Mouse (Mus musculus) heart, embryonic 10.5 days (tissue): ENCODE results near the gene Krtap9-3. TPM values are rescaled to one million over a fixed set of nuclear protein-coding genes. Genes with fewer than 3 reads are reported as not detected.
"Not testable (repeated sequence)": the region's sequence is repeated elsewhere in the genome, so short reads cannot be mapped to it uniquely, and the experiment has no call there.

ENCODE experiments used
- DNase-seq: peaks from one replicate; pipeline ENCODE4 v3.0.0-alpha.2; 2017; ENCODE audit warnings: low spot score
- H3K27ac ChIP-seq: fragments of 300-500 bp; sonication (generic); 2 replicates; pipeline ENCODE4 v1.5.1; 2016; ENCODE audit warnings: mild to moderate bottlenecking
- H3K27me3 ChIP-seq: fragments of 300-500 bp; sonication (generic); 2 replicates; pipeline ENCODE4 v1.6.1; 2016; ENCODE audit warnings: mild to moderate bottlenecking; ENCODE audit not compliant: poor library complexity, insufficient read depth, severe bottlenecking
- H3K36me3 ChIP-seq: fragments of 300-500 bp; sonication (generic); 2 replicates; pipeline ENCODE4 v1.6.1; 2016; ENCODE audit warnings: mild to moderate bottlenecking, moderate library complexity
- H3K4me1 ChIP-seq: fragments of 300-500 bp; sonication (generic); 2 replicates; pipeline ENCODE4 v1.6.1; 2016; ENCODE audit warnings: mild to moderate bottlenecking
- H3K4me3 ChIP-seq: fragments of 300-500 bp; sonication (generic); 2 replicates; pipeline ENCODE4 v1.5.1; 2016; ENCODE audit warnings: mild to moderate bottlenecking, moderate library complexity
- H3K9me3 ChIP-seq: fragments of 300-500 bp; sonication (generic); 2 replicates; pipeline ENCODE4 v1.6.1; 2016; ENCODE audit warnings: mild to moderate bottlenecking, moderate library complexity
- WGBS: fragments of 180-500 bp; shearing (Covaris S2); methylation state at CpG from one replicate; pipeline ENCODE4 v1.1.7; 2016; 5-methylcytosine and 5-hydroxymethylcytosine counted together
- polyA plus RNA-seq: library from polyadenylated mRNA; unstranded; fragments of >200 nt; fragmentation: Nextera tagmentation; extraction: Ambion mirVana; gene quantifications from 2 replicates; pipeline ENCODE4 v1.2.1, GENCODE M21; 2016

The Krtap9-3 gene
- polyA plus RNA-seq, 1 experiment from 2014 or later: not detected

GRCm38 (mm10) chr11:99609126-99609525, 11.2 kb upstream of the Krtap9-3 start:
- H3K27ac ChIP-seq: no peak overlapping the region
- no peak overlapping the region for H3K4me3 ChIP-seq
- 65% methylated on average over 1 of the region's 1 CpGs for WGBS
- no peak for DNase-seq
- H3K9me3 ChIP-seq: no peaks in the 10 kb centered on the region
- H3K27me3 ChIP-seq: no peaks in the 10 kb centered on the region
- H3K4me1 ChIP-seq: no peaks in the 10 kb centered on the region
- H3K36me3 ChIP-seq: no peaks in the 10 kb centered on the region

GRCm38 (mm10) chr11:99603208-99603607, 5.3 kb upstream of the Krtap9-3 start, which contains the start of gene Gm11938:
TSS of gene Gm11938 (minus strand) at chr11:99603308.
- 53% methylated on average over 1 of the region's 1 CpGs for WGBS
- DNase-seq: not testable (repeated sequence)

GRCm38 (mm10) chr11:99590981-99591380, 6.9 kb downstream of the Krtap9-3 start, which contains the start of gene Krtap1-3:
TSS of gene Krtap1-3 (minus strand) at chr11:99591339.
- H3K27ac ChIP-seq: no peak within 1 kb of the TSS
- no peaks in the 10 kb centered on the region for H3K36me3 ChIP-seq
- no peaks in the 10 kb centered on the region for H3K9me3 ChIP-seq
- H3K4me3 ChIP-seq: no peak within 1 kb of the TSS
- H3K27me3 ChIP-seq: no peaks in the 10 kb centered on the region
- no peak for DNase-seq
- H3K4me1 ChIP-seq: no peaks in the 10 kb centered on the region
- WGBS: 83% methylated on average over 6 of the region's 6 CpGs

More at GRCm38 (mm10) chr11:99603208-99603607, 5.3 kb upstream of the Krtap9-3 start, which contains the start of gene Gm11938:
- H3K36me3 ChIP-seq, H3K27me3 ChIP-seq, H3K9me3 ChIP-seq, H3K27ac ChIP-seq, H3K4me1 ChIP-seq, H3K4me3 ChIP-seq: not testable (repeated sequence)

- WGBS: 89% methylated on average over 7 of the region's 7 CpGs
- no peak overlapping the region for H3K4me3 ChIP-seq
- DNase-seq: no peak
- H3K36me3 ChIP-seq: no peaks in the 10 kb centered on the region
- H3K4me1 ChIP-seq: no peaks in the 10 kb centered on the region
- no peaks in the 10 kb centered on the region for H3K9me3 ChIP-seq
- no peak overlapping the region for H3K27ac ChIP-seq
- 0 out of 2 replicates have a peak, but pooled peaks cover 5% of the 10 kb centered on the region for H3K27me3 ChIP-seq
Measured at GRCm38 (mm10) chr11:99585096-99585495, 12.8 kb downstream of the Krtap9-3 start.

DNA sequence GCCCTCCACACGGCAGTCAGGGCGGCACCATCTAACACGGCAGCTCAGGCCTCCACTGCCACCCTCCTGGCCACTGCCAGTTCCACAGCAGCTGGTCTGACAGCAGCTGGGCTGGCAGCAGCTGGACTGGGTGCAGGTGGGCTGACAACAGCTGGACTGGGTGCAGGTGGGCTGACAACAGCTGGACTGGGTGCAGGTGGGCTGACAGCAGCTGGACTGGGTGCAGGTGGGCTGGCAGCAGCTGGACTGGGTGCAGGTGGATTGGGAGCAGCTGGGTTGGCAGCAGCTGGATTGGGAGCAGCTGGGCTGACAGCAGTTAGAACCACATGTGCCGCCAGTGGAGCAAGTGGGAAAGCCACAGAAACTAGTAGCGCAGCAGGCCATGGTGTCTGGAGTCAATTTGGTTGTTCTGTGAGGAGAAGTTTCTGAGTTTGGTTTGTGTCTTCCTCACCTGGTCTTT, 14.6 kb downstream of the Krtap9-3 start, which contains the start of gene Krtap1-4:
Gene Krtap1-4 (minus strand): TSS at position 410 of the 460 bp plus-strand sequence.
- no peak within 1 kb of the TSS for H3K4me3 ChIP-seq
- WGBS: 89% methylated on average over 5 of the region's 5 CpGs
- H3K4me1 ChIP-seq: no peaks in the 10 kb centered on the region
- no peak for DNase-seq
- H3K36me3 ChIP-seq: no peaks in the 10 kb centered on the region
- 0 out of 2 replicates have a peak, but pooled peaks cover 5% of the 10 kb centered on the region for H3K27me3 ChIP-seq
- H3K9me3 ChIP-seq: no peaks in the 10 kb centered on the region
- no peak within 1 kb of the TSS for H3K27ac ChIP-seq

GRCm38 (mm10) chr11:99581564-99581963, 16.3 kb downstream of the Krtap9-3 start:
- no peaks in the 10 kb centered on the region for H3K9me3 ChIP-seq
- no peaks in the 10 kb centered on the region for H3K36me3 ChIP-seq
- no peak for DNase-seq
- H3K4me1 ChIP-seq: no peaks in the 10 kb centered on the region
- H3K4me3 ChIP-seq: no peak overlapping the region
- WGBS: 80% methylated on average over 6 of the region's 6 CpGs
- 0 out of 2 replicates have a peak, but pooled peaks cover 5% of the 10 kb centered on the region for H3K27me3 ChIP-seq
- no peak overlapping the region for H3K27ac ChIP-seq

DNA sequence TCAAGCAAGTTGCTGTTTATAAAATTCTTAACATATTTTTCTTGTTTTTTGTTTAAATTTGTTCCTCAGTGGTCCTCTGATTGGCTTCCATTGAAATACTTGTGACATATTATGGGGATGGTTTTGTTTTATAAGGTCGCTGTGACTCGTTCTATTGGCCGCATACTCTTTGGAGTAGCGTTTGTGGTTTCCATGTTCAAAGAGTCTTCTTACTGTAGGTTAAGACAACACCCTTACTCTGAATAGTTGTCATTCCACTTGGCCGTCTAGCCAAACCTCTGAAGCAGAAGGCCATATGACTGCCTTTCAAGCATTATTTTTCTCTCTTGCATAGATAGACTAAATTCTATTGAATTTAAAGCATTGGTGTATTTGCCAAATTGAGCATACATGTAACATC, 16.9 kb downstream of the Krtap9-3 start:
- WGBS: 86% methylated on average over 5 of the region's 5 CpGs
- Histone ChIP-seq H3K4me1 (no peaks in the 10 kb centered on the region), H3K27me3 (0 out of 2 replicates have a peak, but pooled peaks cover 5% of the 10 kb centered on the region), H3K27ac (no peak overlapping the region), H3K36me3 (no peaks in the 10 kb centered on the region), H3K4me3 (no peak overlapping the region), H3K9me3 (no peaks in the 10 kb centered on the region)
- no peak for DNase-seq

GRCm38 (mm10) chr11:99580636-99581035, 17.3 kb downstream of the Krtap9-3 start, which contains the start of gene Krtap1-5:
TSS of gene Krtap1-5 (minus strand) at chr11:99581016.
- H3K36me3 ChIP-seq: no peaks in the 10 kb centered on the region
- no peak within 1 kb of the TSS for H3K27ac ChIP-seq
- no peaks in the 10 kb centered on the region for H3K9me3 ChIP-seq
- whole genome bisulfite sequencing: 73% methylated on average over 6 of the region's 6 CpGs
- H3K4me1 ChIP-seq: no peaks in the 10 kb centered on the region
- 0 out of 2 replicates have a peak, but pooled peaks cover 5% of the 10 kb centered on the region for H3K27me3 ChIP-seq
- no peak for DNase-seq
- no peak within 1 kb of the TSS for H3K4me3 ChIP-seq

GRCm38 (mm10) chr11:99574106-99574505, 23.8 kb downstream of the Krtap9-3 start:
- no peak overlapping the region for H3K4me3 ChIP-seq
- H3K4me1 ChIP-seq: no peaks in the 10 kb centered on the region
- WGBS: under 1% methylated on average over 7 of the region's 7 CpGs

GRCm38 (mm10) chr11:99573164-99573563, 24.7 kb downstream of the Krtap9-3 start:
- WGBS: 62% methylated on average over 4 of the region's 4 CpGs

More at GRCm38 (mm10) chr11:99574106-99574505, 23.8 kb downstream of the Krtap9-3 start:
- Histone ChIP-seq H3K27me3 (no peaks in the 10 kb centered on the region), H3K36me3 (no peaks in the 10 kb centered on the region), H3K27ac (no peak overlapping the region), H3K9me3 (no peaks in the 10 kb centered on the region)
- DNase-seq: peak; percentile 85

DNA sequence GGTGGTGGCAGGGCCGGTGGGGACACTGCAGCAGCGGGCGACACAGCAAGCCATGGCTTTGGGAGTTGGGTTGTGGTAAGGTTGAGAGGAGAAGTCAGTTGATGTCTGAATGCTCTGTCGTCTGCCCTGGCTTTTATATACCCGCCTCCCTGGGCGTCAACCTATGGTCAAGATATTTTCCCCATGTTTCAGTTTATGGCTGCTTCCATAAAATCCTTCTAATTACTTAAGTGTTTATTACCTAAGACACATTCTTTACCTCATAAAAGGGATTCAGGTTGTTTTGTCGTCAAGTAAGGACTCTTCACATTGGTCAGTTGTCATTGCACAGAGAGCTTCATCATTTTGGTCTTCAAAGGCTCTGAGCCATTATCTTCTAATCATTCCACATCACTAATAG, 31.4 kb downstream of the Krtap9-3 start, which contains the start of gene Krtap3-1:
Gene Krtap3-1 (minus strand): TSS at position 101 of the 400 bp plus-strand sequence.
- Histone ChIP-seq H3K27ac (no peak within 1 kb of the TSS), H3K36me3 (no peaks in the 10 kb centered on the region), H3K27me3 (no peaks in the 10 kb centered on the region), H3K4me3 (no peak within 1 kb of the TSS), H3K4me1 (no peaks in the 10 kb centered on the region), H3K9me3 (no peaks in the 10 kb centered on the region)
- no peak for DNase-seq
- 86% methylated on average over 7 of the region's 7 CpGs for WGBS

More at GRCm38 (mm10) chr11:99573164-99573563, 24.7 kb downstream of the Krtap9-3 start:
- Histone ChIP-seq H3K4me1 (no peaks in the 10 kb centered on the region), H3K36me3 (no peaks in the 10 kb centered on the region), H3K27ac (no peak overlapping the region), H3K4me3 (no peak overlapping the region), H3K9me3 (no peaks in the 10 kb centered on the region), H3K27me3 (no peaks in the 10 kb centered on the region)
- DNase-seq: no peak

- 80% methylated on average over 6 of the region's 6 CpGs for WGBS
- Histone ChIP-seq H3K27ac (no peak overlapping the region), H3K27me3 (no peaks in the 10 kb centered on the region), H3K36me3 (no peaks in the 10 kb centered on the region), H3K9me3 (no peaks in the 10 kb centered on the region), H3K4me1 (no peaks in the 10 kb centered on the region), H3K4me3 (no peak overlapping the region)
- DNase-seq: no peak
Measured at GRCm38 (mm10) chr11:99562580-99562979, 35.3 kb downstream of the Krtap9-3 start.

DNA sequence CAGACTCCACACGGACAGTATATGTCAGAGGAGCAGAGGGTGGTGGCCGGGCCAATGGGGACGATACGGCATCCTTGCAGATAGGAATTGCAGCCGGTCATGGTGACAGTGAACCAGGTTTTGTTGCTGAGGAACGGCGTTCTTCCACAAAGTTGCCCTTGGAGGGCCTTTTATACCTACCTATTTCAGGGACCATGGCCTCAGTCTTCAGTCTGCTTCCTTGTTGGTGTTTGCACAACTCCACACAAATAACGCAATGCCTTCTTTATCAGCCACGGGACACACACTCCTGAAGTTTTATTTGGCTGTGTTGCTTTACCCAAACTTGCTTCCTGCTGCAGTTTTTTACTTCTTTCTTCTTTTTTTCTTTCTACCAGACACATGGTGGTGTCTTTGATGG, 38.5 kb downstream of the Krtap9-3 start, which contains the start of gene Gm11939:
Gene Gm11939 (minus strand): TSS at position 101 of the 400 bp plus-strand sequence.
- no peak for DNase-seq
- H3K36me3 ChIP-seq: no peaks in the 10 kb centered on the region
- H3K9me3 ChIP-seq: no peaks in the 10 kb centered on the region
- H3K4me1 ChIP-seq: no peaks in the 10 kb centered on the region
- H3K27me3 ChIP-seq: no peaks in the 10 kb centered on the region
- WGBS: 92% methylated on average over 9 of the region's 9 CpGs
- no peak within 1 kb of the TSS for H3K4me3 ChIP-seq
- H3K27ac ChIP-seq: no peak within 1 kb of the TSS
